Mouse (Mus musculus) heart, postnatal 36 days (tissue): ENCODE measurements around the gene E430018J23Rik. TPM values are rescaled to one million over a fixed set of nuclear protein-coding genes. Genes with fewer than 3 reads are reported as not detected.
A peak's percentile ranks its signal among the peaks of the same experiment; 100 is the strongest.
"Not testable (repeated sequence)": the region's sequence is repeated elsewhere in the genome, so short reads cannot be mapped to it uniquely, and the experiment has no call there.

Source experiments
- DNase-seq, 2 experiments: peaks; one replicate each; pipeline ENCODE4 v3.0.0; 2021 to 2022
- intact Hi-C: fragments of 180-260 bp; cut with DNase I; formaldehyde crosslinking; loops from one replicate; pipeline ENCODE4 v1.15.1; 2025
- total RNA-seq, 2 experiments: library from RNA; stranded (reverse); gene quantifications; 2 replicates each; pipeline ENCODE4 v1.2.3; 2021

Gene E430018J23Rik
- total RNA-seq, 2 experiments from 2014 or later: 4.5 to 4.9 TPM

GRCm38 (mm10) chr7:127386641-127387392 lies 6.6 kb downstream of the E430018J23Rik start, which contains the start of gene 9130019O22Rik:
TSS of gene 9130019O22Rik (minus strand) at chr7:127387166.
- DNase-seq: peak; percentile 91 to 93
- intact Hi-C loops: loop anchor here (1.0 kb wide), 1 partner anchor 12 kb away; no protein-coding TSS in a partner anchor

GRCm38 (mm10) chr7:127385560-127385959 lies 7.9 kb downstream of the E430018J23Rik start:
- DNase-seq, intact Hi-C loops: not testable (repeated sequence)

- DNase-seq: no peak
- intact Hi-C loops: no loop called here
Measured at GRCm38 (mm10) chr7:127378310-127378921, 15.0 kb downstream of the E430018J23Rik start.

GRCm38 (mm10) chr7:127375271-127376245 lies 17.9 kb downstream of the E430018J23Rik start, which contains the start of gene Zfp747:
TSS of gene Zfp747 (minus strand) at chr7:127376050.
- DNase-seq: peak; percentile 93 to 95
- intact Hi-C loops: loop anchor here (1.0 kb wide), 1 partner anchor 12 kb away; the partner anchor contains the start of gene 9130019O22Rik

- DNase-seq, intact Hi-C loops: not testable (repeated sequence)
Measured at GRCm38 (mm10) chr7:127371870-127372269, 21.6 kb downstream of the E430018J23Rik start.

GRCm38 (mm10) chr7:127371213-127371612 lies 22.2 kb downstream of the E430018J23Rik start:
- DNase-seq: no peak
- intact Hi-C loops: no loop called here

- intact Hi-C loops: no loop called here
- DNase-seq: no peak
Measured at GRCm38 (mm10) chr7:127366249-127366648, 27.2 kb downstream of the E430018J23Rik start.

- no peak for DNase-seq
- intact Hi-C loops: no loop called here
Measured at GRCm38 (mm10) chr7:127364166-127364565, 29.3 kb downstream of the E430018J23Rik start.

- DNase-seq: no peak
- intact Hi-C loops: loop anchor here (2.0 kb wide), 1 partner anchor 43 kb away; the partner anchor contains the start of gene Zfp764
Measured at GRCm38 (mm10) chr7:127363475-127363921, 29.9 kb downstream of the E430018J23Rik start.

GRCm38 (mm10) chr7:127362418-127362817 lies 31.0 kb downstream of the E430018J23Rik start:
- intact Hi-C loops: loop anchor here (1.0 to 2.0 kb wide), 2 partner anchors 44 to 136 kb away; partner anchors contain the start of gene Zfp764
- DNase-seq: not testable (repeated sequence)

- intact Hi-C loops: no loop called here
- no peak for DNase-seq
Measured at GRCm38 (mm10) chr7:127361449-127361848, 32.0 kb downstream of the E430018J23Rik start.

- intact Hi-C loops: no loop called here
- no peak for DNase-seq
Measured at GRCm38 (mm10) chr7:127360265-127360664, 33.2 kb downstream of the E430018J23Rik start.

- no peak for DNase-seq
- intact Hi-C loops: no loop called here
Measured at GRCm38 (mm10) chr7:127358472-127358871, 35.0 kb downstream of the E430018J23Rik start.

- no peak for DNase-seq
- intact Hi-C loops: no loop called here
Measured at GRCm38 (mm10) chr7:127357871-127358270, 35.6 kb downstream of the E430018J23Rik start.

GRCm38 (mm10) chr7:127355796-127356195 lies 37.6 kb downstream of the E430018J23Rik start:
- intact Hi-C loops: no loop called here
- DNase-seq: no peak

- no peak for DNase-seq
- intact Hi-C loops: no loop called here
Measured at GRCm38 (mm10) chr7:127351230-127352004, 42.0 kb downstream of the E430018J23Rik start.

- intact Hi-C loops: loop anchor here (10.0 kb wide), 1 partner anchor 842 kb away; the partner anchor contains the start of gene Atxn2l
- DNase-seq: no peak
Measured at GRCm38 (mm10) chr7:127346676-127347075, 46.8 kb downstream of the E430018J23Rik start.

- intact Hi-C loops: loop anchor here (10.0 kb wide), 1 partner anchor 841 kb away; the partner anchor contains the start of gene Atxn2l
- peak; percentile 96 to 99 for DNase-seq
Measured at GRCm38 (mm10) chr7:127345512-127346325, 47.7 kb downstream of the E430018J23Rik start, which contains the start of gene Zfp768. TSS of gene Zfp768 (minus strand) at chr7:127345589.
